Mouse (Mus musculus): ENCODE results near the gene Arid3a. TPM values are rescaled to one million over a fixed set of nuclear protein-coding genes. Genes with fewer than 3 reads are reported as not detected.
A peak's percentile ranks its signal among the peaks of the same experiment; 100 is the strongest.

The Arid3a gene
- polyA plus RNA-seq, 1 experiment from 2014 or later: 5.8 TPM

GRCm38 (mm10) chr10:79920958-79921535 lies 5.8 kb upstream of the Arid3a start, which contains the start of gene R3hdm4:
TSS of gene R3hdm4 (minus strand) at chr10:79921208.
- Histone ChIP-seq H3K27me3 (ENCODE audit: control insufficient read depth, insufficient read depth, low read depth, low read length) (peaks cover 62% of the 10 kb centered on the region), H3K36me3 (ENCODE audit: control insufficient read depth, insufficient read depth) (no peaks in the 10 kb centered on the region), H3K27ac (ENCODE audit: low read length) (no peak within 1 kb of the TSS), H3K4me3 (ENCODE audit: low read depth, low read length) (peak within 1 kb of the TSS; percentile 21; the same call in 1 of the 2 replicates), H3K4me2 (ENCODE audit: low read depth, low read length) (peak within 1 kb of the TSS; percentile 33), H3K9me3 (replicated peaks; ENCODE audit: control insufficient read depth, low read length) (no peaks in the 10 kb centered on the region), H3K9ac (ENCODE audit: low read depth, low read length) (no peak within 1 kb of the TSS), H3K4me1 (ENCODE audit: control insufficient read depth, low read depth, low read length) (peaks cover 47% of the 10 kb centered on the region)
- WGBS (ENCODE audit: insufficient replicate concordance): 9% methylated on average over 41 of the region's 41 CpGs
- ATAC-seq (ENCODE audit: low read depth): no peak

- no peak for ATAC-seq (ENCODE audit: low read depth)
- Histone ChIP-seq H3K9ac (ENCODE audit: low read depth, low read length) (no peak overlapping the region), H3K27ac (ENCODE audit: low read length) (no peak overlapping the region), H3K4me1 (ENCODE audit: control insufficient read depth, low read depth, low read length) (peaks cover 49% of the 10 kb centered on the region), H3K4me3 (ENCODE audit: low read depth, low read length) (peak overlapping the region; percentile 21; the same call in 1 of the 2 replicates), H3K9me3 (replicated peaks; ENCODE audit: control insufficient read depth, low read length) (no peaks in the 10 kb centered on the region), H3K4me2 (ENCODE audit: low read depth, low read length) (peak overlapping the region; percentile 33), H3K36me3 (ENCODE audit: control insufficient read depth, insufficient read depth) (no peaks in the 10 kb centered on the region), H3K27me3 (ENCODE audit: control insufficient read depth, insufficient read depth, low read depth, low read length) (peaks cover 62% of the 10 kb centered on the region)
- WGBS (ENCODE audit: insufficient replicate concordance): 9% methylated on average over 34 of the region's 34 CpGs
These were observed 5.3 kb upstream of the Arid3a start for GRCm38 (mm10) chr10:79921572-79921971.

- WGBS (ENCODE audit: insufficient replicate concordance): 14% methylated on average over 29 of the region's 29 CpGs
- Histone ChIP-seq H3K4me3 (ENCODE audit: low read depth, low read length) (no peak overlapping the region; the same call in 1 of the 2 replicates), H3K27ac (ENCODE audit: low read length) (peak overlapping the region; percentile 70; the same call in 1 of the 2 replicates), H3K9me3 (replicated peaks; ENCODE audit: control insufficient read depth, low read length) (no peaks in the 10 kb centered on the region), H3K9ac (ENCODE audit: low read depth, low read length) (no peak overlapping the region), H3K4me2 (ENCODE audit: low read depth, low read length) (peak overlapping the region; percentile 91), H3K27me3 (ENCODE audit: control insufficient read depth, insufficient read depth, low read depth, low read length) (peaks cover 32% of the 10 kb centered on the region), H3K4me1 (ENCODE audit: control insufficient read depth, low read depth, low read length) (peaks cover 45% of the 10 kb centered on the region), H3K36me3 (ENCODE audit: control insufficient read depth, insufficient read depth) (no peaks in the 10 kb centered on the region)
- peak; percentile 3; the same call in 1 of the 2 replicates for ATAC-seq (ENCODE audit: low read depth)
These were observed 1.7 kb upstream of the Arid3a start for GRCm38 (mm10) chr10:79924998-79925784.

- peaks cover 25% of the 10 kb centered on the region for H3K27me3 ChIP-seq (ENCODE audit: control insufficient read depth, insufficient read depth, low read depth, low read length)
- peak overlapping the region; percentile 87 for H3K9ac ChIP-seq (ENCODE audit: low read depth, low read length)
- no peak for ATAC-seq (ENCODE audit: low read depth)
- 11% methylated on average over 15 of the region's 15 CpGs for WGBS (ENCODE audit: insufficient replicate concordance)
- H3K27ac ChIP-seq (ENCODE audit: low read length): peak overlapping the region; percentile 70
- H3K4me2 ChIP-seq (ENCODE audit: low read depth, low read length): peak overlapping the region; percentile 91
- H3K4me3 ChIP-seq (ENCODE audit: low read depth, low read length): peak overlapping the region; percentile 84
- H3K9me3 ChIP-seq (replicated peaks; ENCODE audit: control insufficient read depth, low read length): no peaks in the 10 kb centered on the region
- H3K4me1 ChIP-seq (ENCODE audit: control insufficient read depth, low read depth, low read length): peaks cover 40% of the 10 kb centered on the region
- no peaks in the 10 kb centered on the region for H3K36me3 ChIP-seq (ENCODE audit: control insufficient read depth, insufficient read depth)
These were observed 905 bp upstream of the Arid3a start for GRCm38 (mm10) chr10:79925785-79926490.

GRCm38 (mm10) chr10:79927324-79928029 lies 634 bp downstream of the Arid3a start:
- Histone ChIP-seq H3K4me2 (ENCODE audit: low read depth, low read length) (peak overlapping the region; percentile 91), H3K36me3 (ENCODE audit: control insufficient read depth, insufficient read depth) (no peaks in the 10 kb centered on the region), H3K4me3 (ENCODE audit: low read depth, low read length) (peak overlapping the region; percentile 84), H3K9me3 (replicated peaks; ENCODE audit: control insufficient read depth, low read length) (no peaks in the 10 kb centered on the region), H3K27me3 (ENCODE audit: control insufficient read depth, insufficient read depth, low read depth, low read length) (peaks cover 9% of the 10 kb centered on the region), H3K9ac (ENCODE audit: low read depth, low read length) (peak overlapping the region; percentile 87), H3K4me1 (ENCODE audit: control insufficient read depth, low read depth, low read length) (peaks cover 39% of the 10 kb centered on the region), H3K27ac (ENCODE audit: low read length) (peak overlapping the region; percentile 88)
- ATAC-seq (ENCODE audit: low read depth): peak; percentile 17
- WGBS (ENCODE audit: insufficient replicate concordance): under 1% methylated on average over 54 of the region's 54 CpGs

- WGBS (ENCODE audit: insufficient replicate concordance): 2% methylated on average over 29 of the region's 29 CpGs
- ATAC-seq (ENCODE audit: low read depth): no peak
- no peaks in the 10 kb centered on the region for H3K9me3 ChIP-seq (replicated peaks; ENCODE audit: control insufficient read depth, low read length)
- H3K9ac ChIP-seq (ENCODE audit: low read depth, low read length): peak overlapping the region; percentile 87
- H3K4me2 ChIP-seq (ENCODE audit: low read depth, low read length): peak overlapping the region; percentile 91
- H3K27ac ChIP-seq (ENCODE audit: low read length): peak overlapping the region; percentile 88
- H3K4me1 ChIP-seq (ENCODE audit: control insufficient read depth, low read depth, low read length): peaks cover 46% of the 10 kb centered on the region
- H3K27me3 ChIP-seq (ENCODE audit: control insufficient read depth, insufficient read depth, low read depth, low read length): peaks cover 3% of the 10 kb centered on the region; the same call in 1 of the 2 replicates
- H3K4me3 ChIP-seq (ENCODE audit: low read depth, low read length): peak overlapping the region; percentile 84
- H3K36me3 ChIP-seq (ENCODE audit: control insufficient read depth, insufficient read depth): no peaks in the 10 kb centered on the region
These were observed 1.3 kb downstream of the Arid3a start for GRCm38 (mm10) chr10:79928030-79928694.

- WGBS (ENCODE audit: insufficient replicate concordance): 26% methylated on average over 8 of the region's 9 CpGs
- peak overlapping the region; percentile 84 for H3K4me3 ChIP-seq (ENCODE audit: low read depth, low read length)
- no peaks in the 10 kb centered on the region for H3K36me3 ChIP-seq (ENCODE audit: control insufficient read depth, insufficient read depth)
- no peaks in the 10 kb centered on the region for H3K27me3 ChIP-seq (ENCODE audit: control insufficient read depth, insufficient read depth, low read depth, low read length)
- H3K4me2 ChIP-seq (ENCODE audit: low read depth, low read length): peak overlapping the region; percentile 40
- H3K4me1 ChIP-seq (ENCODE audit: control insufficient read depth, low read depth, low read length): peaks cover 55% of the 10 kb centered on the region
- H3K27ac ChIP-seq (ENCODE audit: low read length): peak overlapping the region; percentile 31
- peak overlapping the region; percentile 32; the same call in 1 of the 2 replicates for H3K9ac ChIP-seq (ENCODE audit: low read depth, low read length)
- ATAC-seq (ENCODE audit: low read depth): no peak
- no peaks in the 10 kb centered on the region for H3K9me3 ChIP-seq (replicated peaks; ENCODE audit: control insufficient read depth, low read length)
These were observed 2.3 kb downstream of the Arid3a start for GRCm38 (mm10) chr10:79928907-79929701.
